Mouse (Mus musculus) C2C12 (cell line): Measurements from ENCODE around the gene Rnf41. TPM values are rescaled to one million over a fixed set of nuclear protein-coding genes. Genes with fewer than 3 reads are reported as not detected.

ENCODE experiments used
- H3K27me3 ChIP-seq: one replicate; pipeline ENCODE4 v1.6.1; 2011; ENCODE audit not compliant: control insufficient read depth, insufficient read depth, insufficient read length
- H3K36me3 ChIP-seq: one replicate; pipeline ENCODE4 v1.6.1; 2011; ENCODE audit not compliant: control insufficient read depth, insufficient read depth
- H3K4me3 ChIP-seq: one replicate; pipeline ENCODE4 v1.5.1; 2011; ENCODE audit warnings: mild to moderate bottlenecking, control low read depth; ENCODE audit not compliant: poor library complexity, insufficient read depth, severe bottlenecking
- H3K79me2 ChIP-seq: one replicate; pipeline ENCODE4 v1.6.1; 2011; ENCODE audit not compliant: control insufficient read depth, insufficient read depth
- H3K79me3 ChIP-seq: one replicate; pipeline ENCODE4 v1.6.1; 2011; ENCODE audit warnings: low read depth, control low read depth
- H3ac ChIP-seq: one replicate; pipeline ENCODE3; 2011; ENCODE audit warnings: low read depth; ENCODE audit not compliant: control insufficient read depth, insufficient read length
- CEBPB ChIP-seq: IDR thresholded peaks from one replicate; pipeline ENCODE4 v1.6.1; 2011; ENCODE audit warnings: low read depth, mild to moderate bottlenecking, control low read depth, moderate library complexity
- CTCF ChIP-seq: IDR thresholded peaks from one replicate; pipeline ENCODE4 v1.5.1; 2011; ENCODE audit not compliant: control insufficient read depth, insufficient read depth, insufficient read length
- FOSL1 ChIP-seq: IDR thresholded peaks from one replicate; pipeline ENCODE4 v1.8.0; 2011; ENCODE audit warnings: mild to moderate bottlenecking, low read length; ENCODE audit not compliant: poor library complexity, insufficient read depth, severe bottlenecking
- MAX ChIP-seq: IDR thresholded peaks from one replicate; pipeline ENCODE4 v1.6.1; 2011; ENCODE audit warnings: mild to moderate bottlenecking, control low read depth
- MYOD1 ChIP-seq: IDR thresholded peaks from one replicate; pipeline ENCODE4 v1.6.1; 2011; ENCODE audit warnings: low read depth; ENCODE audit not compliant: control insufficient read depth, insufficient read length
- MYOG ChIP-seq: IDR thresholded peaks from one replicate; pipeline ENCODE4 v1.6.1; 2011; ENCODE audit not compliant: control insufficient read depth, insufficient read length; ENCODE audit errors: extremely low read depth
- USF1 ChIP-seq: IDR thresholded peaks from one replicate; pipeline ENCODE4 v1.6.1; 2011; ENCODE audit warnings: low read depth, mild to moderate bottlenecking, control low read depth, moderate library complexity
- polyA plus RNA-seq: library from polyadenylated mRNA; unstranded; fragments of >200 nt; fragmentation: generic; extraction: Trizol; gene quantifications from one replicate; pipeline ENCODE4 v1.2.1, GENCODE M21; 2012; ENCODE audit warnings: missing spikeins

Rnf41 gene
- polyA plus RNA-seq, 1 experiment: 34.0 TPM

DNA sequence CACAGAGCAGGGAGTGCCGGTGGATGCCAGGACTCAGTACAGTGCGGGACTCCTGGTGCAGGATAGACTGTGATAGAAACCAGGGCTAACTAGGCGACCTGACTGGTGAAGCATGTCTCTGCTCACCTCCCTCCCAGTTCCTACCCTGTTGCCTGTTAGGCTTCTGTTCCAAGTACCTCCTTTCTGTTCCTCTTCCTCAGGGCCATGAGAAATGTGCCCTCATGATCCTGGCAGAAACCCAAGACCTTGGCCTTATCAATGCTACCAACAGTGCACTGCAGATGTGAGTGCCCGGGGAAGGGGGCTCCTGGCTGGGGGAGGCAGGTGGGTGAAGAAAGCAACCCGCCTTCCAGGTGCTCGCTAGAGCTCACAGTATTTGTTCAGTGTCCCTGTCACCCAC, 21.9 kb upstream of the Rnf41 start:
- TF ChIP-seq CEBPB (no peak), CTCF (no peak), MAX (no peak)
- Histone ChIP-seq H3K79me3 (peaks cover 3% of the 10 kb centered on the region), H3K27me3 (no peaks in the 10 kb centered on the region), H3K36me3 (peaks cover 89% of the 10 kb centered on the region), H3K4me3 (no peak overlapping the region), H3K79me2 (no peaks in the 10 kb centered on the region), H3ac (no peak overlapping the region)

DNA sequence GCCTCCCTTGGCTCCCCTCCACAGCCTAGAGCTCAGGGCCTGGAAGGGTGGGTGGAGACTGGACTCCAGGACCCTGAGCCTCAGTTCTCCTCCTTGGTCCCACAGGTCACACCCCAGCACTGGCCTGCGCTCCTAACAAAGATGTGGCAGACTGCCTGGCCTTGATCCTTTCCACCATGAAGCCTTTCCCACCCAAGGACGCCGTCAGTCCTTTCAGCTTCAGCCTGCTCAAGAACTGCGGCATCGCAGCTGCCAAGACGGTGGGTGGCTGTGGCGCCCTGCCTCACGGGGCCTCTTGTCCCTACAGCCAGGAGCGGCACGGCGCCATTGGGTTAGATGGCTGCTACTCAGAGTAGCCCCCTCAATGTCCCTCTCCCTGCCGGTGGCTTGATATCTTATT, 21.1 kb upstream of the Rnf41 start:
- H3K4me3 ChIP-seq: no peak overlapping the region
- no peaks in the 10 kb centered on the region for H3K27me3 ChIP-seq
- TF ChIP-seq MAX (no peak), MYOG (no peak), FOSL1 (no peak), CTCF (no peak), MYOD1 (no peak), USF1 (no peak)
- H3K79me2 ChIP-seq: no peaks in the 10 kb centered on the region
- peaks cover 87% of the 10 kb centered on the region for H3K36me3 ChIP-seq
- H3K79me3 ChIP-seq: peaks cover 2% of the 10 kb centered on the region
- no peak overlapping the region for H3ac ChIP-seq

DNA sequence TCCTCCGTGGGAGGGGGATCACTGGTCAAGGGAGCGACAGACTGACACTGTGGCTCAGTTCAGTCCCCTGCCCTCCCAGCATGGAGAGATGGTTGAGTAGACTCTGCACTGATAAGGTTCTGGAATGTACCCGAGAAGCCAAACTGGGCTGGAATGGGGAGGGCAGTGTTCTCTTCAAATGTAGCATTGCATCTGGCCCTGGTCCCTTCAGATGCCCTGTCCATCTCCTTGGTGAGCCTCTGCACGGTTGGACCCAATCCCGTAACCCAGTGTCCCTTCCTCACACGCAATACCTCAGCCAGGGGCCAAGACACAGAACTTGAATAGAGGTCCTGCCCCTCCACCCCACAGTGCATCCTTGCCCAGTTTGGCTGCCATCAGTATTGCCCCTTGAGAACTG, 19.6 kb upstream of the Rnf41 start:
- Histone ChIP-seq H3K36me3 (peaks cover 85% of the 10 kb centered on the region), H3K79me2 (no peaks in the 10 kb centered on the region), H3K27me3 (no peaks in the 10 kb centered on the region), H3ac (no peak overlapping the region), H3K79me3 (peaks cover 2% of the 10 kb centered on the region), H3K4me3 (no peak overlapping the region)
- TF ChIP-seq MAX (no peak), CTCF (no peak), USF1 (no peak), FOSL1 (no peak), MYOG (no peak), CEBPB (no peak), MYOD1 (no peak)

DNA sequence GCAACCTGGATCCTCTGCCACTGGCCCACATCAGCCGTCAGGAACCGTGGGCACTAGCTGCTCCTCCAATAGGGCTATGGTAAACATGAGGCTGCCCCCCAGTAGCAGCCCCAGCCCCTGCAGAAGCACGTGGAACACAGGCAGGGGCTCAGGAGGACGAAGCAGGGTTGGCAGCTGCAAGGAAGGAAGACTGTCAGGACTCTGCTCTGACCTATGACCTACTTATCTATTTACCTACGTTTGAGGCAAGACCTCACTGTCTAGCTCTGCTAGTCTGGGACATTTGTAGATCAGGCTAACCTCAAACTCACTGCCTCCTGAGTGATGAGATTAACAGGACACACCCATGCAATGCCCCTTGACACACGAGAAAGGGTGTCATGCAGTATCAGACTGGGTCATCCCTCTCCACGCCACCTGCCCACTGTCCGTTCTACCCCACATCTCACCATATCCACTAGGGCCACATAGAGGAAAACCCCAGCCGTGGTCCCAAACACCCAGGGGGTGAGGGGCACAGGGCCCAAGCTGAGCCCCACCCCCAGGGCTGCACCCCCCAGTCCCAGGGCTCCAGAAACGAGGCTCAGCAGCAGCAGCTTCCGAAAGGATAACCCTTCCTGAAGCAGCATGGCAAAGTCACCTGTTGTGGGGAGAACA, 15.3 kb upstream of the Rnf41 start:
- H3K27me3 ChIP-seq: no peaks in the 10 kb centered on the region
- TF ChIP-seq CEBPB: no peak
- no peak for TF ChIP-seq MAX
- no peak for TF ChIP-seq CTCF
- TF ChIP-seq FOSL1: no peak
- TF ChIP-seq MYOG: no peak
- TF ChIP-seq MYOD1: no peak
- no peak for TF ChIP-seq USF1
- no peak overlapping the region for H3K4me3 ChIP-seq
- no peaks in the 10 kb centered on the region for H3K79me2 ChIP-seq
- no peak overlapping the region for H3ac ChIP-seq
- peaks cover 45% of the 10 kb centered on the region for H3K36me3 ChIP-seq
- no peaks in the 10 kb centered on the region for H3K79me3 ChIP-seq

DNA sequence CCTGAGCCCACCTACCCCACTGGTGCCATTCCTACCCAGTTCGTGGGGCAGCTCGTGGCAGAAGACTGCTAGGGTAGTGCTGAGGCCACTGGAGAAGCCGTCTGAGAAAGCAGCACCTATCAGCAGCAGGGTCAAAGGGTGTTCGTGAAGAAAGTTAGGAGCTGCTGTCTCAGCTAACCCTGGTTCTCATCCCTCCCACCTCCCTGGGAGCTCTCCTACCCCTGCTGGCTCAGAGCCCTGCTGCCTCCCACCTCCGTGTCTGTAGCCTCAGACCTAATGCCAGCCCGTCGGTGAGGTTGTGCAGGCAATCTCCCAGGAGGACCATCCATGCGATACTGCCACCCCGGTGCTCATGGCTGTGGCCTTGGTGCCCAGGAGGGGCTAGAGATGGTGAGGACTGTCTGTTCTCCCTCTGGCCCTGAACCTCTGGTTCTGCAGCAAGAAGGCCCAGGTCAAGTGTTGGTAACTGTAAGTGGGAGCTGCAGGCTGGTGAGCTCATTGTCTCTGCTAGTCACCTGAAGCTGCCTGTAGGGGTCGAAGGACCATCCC, 14.7 kb upstream of the Rnf41 start:
- H3K27me3 ChIP-seq: no peaks in the 10 kb centered on the region
- no peaks in the 10 kb centered on the region for H3K79me3 ChIP-seq
- H3K79me2 ChIP-seq: no peaks in the 10 kb centered on the region
- no peak overlapping the region for H3K4me3 ChIP-seq
- H3ac ChIP-seq: no peak overlapping the region
- H3K36me3 ChIP-seq: peaks cover 38% of the 10 kb centered on the region
- TF ChIP-seq CTCF: no peak
- TF ChIP-seq USF1: no peak
- TF ChIP-seq FOSL1: no peak
- no peak for TF ChIP-seq MYOD1
- TF ChIP-seq CEBPB: no peak
- no peak for TF ChIP-seq MYOG
- no peak for TF ChIP-seq MAX

DNA sequence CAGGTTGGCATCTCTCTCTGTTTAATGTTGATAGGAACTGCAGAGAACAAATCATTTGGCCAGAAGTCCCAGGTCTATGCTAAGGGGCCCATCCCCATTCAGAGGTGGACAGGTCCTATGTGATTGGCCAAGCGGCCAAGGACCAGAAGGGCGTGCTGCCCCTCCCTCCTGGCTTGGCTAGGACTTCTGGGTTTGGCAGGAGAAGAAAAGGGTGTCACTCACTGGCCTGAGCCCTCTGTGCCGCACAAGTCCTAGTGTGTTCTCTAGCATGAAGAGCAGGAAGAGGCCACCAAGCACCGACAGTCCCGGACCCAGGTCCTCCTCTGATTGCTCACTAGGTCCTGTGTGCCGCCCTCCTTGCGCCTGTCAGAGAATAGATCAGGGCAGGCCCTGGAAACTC, 14.0 kb upstream of the Rnf41 start:
- H3K79me2 ChIP-seq: no peaks in the 10 kb centered on the region
- H3K4me3 ChIP-seq: no peak overlapping the region
- H3K36me3 ChIP-seq: peaks cover 31% of the 10 kb centered on the region
- H3K79me3 ChIP-seq: no peaks in the 10 kb centered on the region
- no peak for TF ChIP-seq MAX
- no peak for TF ChIP-seq USF1
- no peak for TF ChIP-seq MYOG
- TF ChIP-seq CTCF: no peak
- TF ChIP-seq CEBPB: no peak
- TF ChIP-seq MYOD1: no peak
- TF ChIP-seq FOSL1: no peak
- H3K27me3 ChIP-seq: no peaks in the 10 kb centered on the region
- no peak overlapping the region for H3ac ChIP-seq
